Mouse (Mus musculus): ENCODE results near the gene Gpr84. TPM values are rescaled to one million over a fixed set of nuclear protein-coding genes. Genes with fewer than 3 reads are reported as not detected.

Gene Gpr84
- polyA plus RNA-seq, 1 experiment: 0.13 TPM

DNA sequence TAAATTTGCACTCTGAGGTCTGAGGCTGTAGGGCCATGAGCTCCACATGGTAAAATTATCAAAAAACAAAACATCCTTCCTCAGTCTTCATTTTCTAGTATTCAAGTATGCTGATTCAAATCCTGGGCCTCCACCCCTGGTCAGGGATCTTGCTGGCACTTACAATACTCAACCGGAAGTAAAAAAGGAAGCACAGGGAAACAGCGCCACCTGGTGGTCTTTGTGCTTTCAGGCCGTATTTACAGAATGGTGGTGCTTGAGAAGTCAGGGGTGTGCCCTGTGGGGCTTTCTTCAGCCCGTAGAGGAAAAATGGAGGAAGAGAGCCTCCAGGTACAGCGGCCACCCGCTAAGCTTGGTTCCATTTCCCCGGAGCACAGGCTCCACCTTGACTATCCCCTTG lies 3.3 kb downstream of the Gpr84 start:
- Histone ChIP-seq H3K27ac (ENCODE audit: insufficient read depth, low read depth, low read length) (peak overlapping the region; percentile 95), H3K4me3 (ENCODE audit: insufficient read depth, low read depth, low read length) (no peak overlapping the region), H3K36me3 (ENCODE audit: control insufficient read depth, insufficient read depth, low read length) (no peaks in the 10 kb centered on the region), H3K4me1 (ENCODE audit: control insufficient read depth, insufficient read depth, low read length) (peaks cover 29% of the 10 kb centered on the region), H3K27me3 (replicated peaks; ENCODE audit: control insufficient read depth, insufficient read depth, low read length) (no peaks in the 10 kb centered on the region)
- TF ChIP-seq CTCF (conservative IDR thresholded peaks at IDR 0.05; ENCODE audit: insufficient read depth, insufficient read length, low read depth, low read length) (peak; percentile 92), POLR2A (IDR thresholded peaks at IDR 0.05; ENCODE audit: low read depth, low read length) (no peak)
- WGBS: 3% methylated on average over 7 of the region's 7 CpGs
- DNase-seq: peak; percentile 97

DNA sequence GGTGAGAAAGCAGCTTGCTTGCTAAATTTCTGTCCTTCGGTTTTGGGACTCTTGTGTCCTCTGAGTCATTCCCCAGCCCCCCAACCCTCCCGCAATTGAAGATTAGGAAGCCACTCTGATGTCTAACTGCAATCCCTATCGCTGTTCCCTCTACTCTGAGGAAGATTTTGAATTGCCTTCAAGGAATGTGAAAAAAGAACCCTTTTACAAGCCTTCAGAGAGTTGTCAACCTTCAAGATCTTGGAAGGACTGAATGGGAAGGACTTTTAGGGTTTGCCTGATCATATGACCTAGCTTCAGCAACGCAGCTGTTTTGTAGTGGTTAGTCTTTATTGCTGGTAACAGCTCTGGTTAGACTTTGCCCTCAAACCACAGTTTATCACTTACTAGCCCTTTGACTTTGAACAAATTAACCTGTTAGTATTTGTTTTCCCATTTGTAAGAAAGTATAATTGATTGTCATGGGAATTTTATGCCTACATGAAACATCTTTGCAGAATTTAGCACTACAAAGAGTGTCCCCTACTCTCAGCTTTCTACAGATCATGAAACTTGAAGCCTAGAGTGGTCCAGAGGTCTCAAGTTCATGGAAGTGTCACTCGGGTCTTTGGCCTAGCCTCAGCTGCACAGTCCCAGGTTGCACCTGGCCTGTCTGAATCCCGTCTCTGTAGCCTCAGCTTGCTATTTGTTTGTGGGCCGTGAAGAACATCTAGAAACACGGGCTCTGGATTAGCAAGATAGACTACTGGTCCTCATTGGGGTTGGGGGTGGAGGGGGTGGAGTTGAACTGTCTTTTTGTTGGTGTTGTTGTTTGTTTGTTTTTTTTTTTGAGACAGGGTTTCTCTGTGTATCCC lies 4.4 kb downstream of the Gpr84 start:
- H3K27ac ChIP-seq (ENCODE audit: insufficient read depth, low read depth, low read length): peak overlapping the region; percentile 97
- no peaks in the 10 kb centered on the region for H3K36me3 ChIP-seq (ENCODE audit: control insufficient read depth, insufficient read depth, low read length)
- H3K27me3 ChIP-seq (replicated peaks; ENCODE audit: control insufficient read depth, insufficient read depth, low read length): no peaks in the 10 kb centered on the region
- 32% methylated on average over 8 of the region's 8 CpGs for WGBS
- peak; percentile 88 for DNase-seq
- TF ChIP-seq POLR2A (IDR thresholded peaks at IDR 0.05; ENCODE audit: low read depth, low read length) (no peak), CTCF (conservative IDR thresholded peaks at IDR 0.05; ENCODE audit: insufficient read depth, insufficient read length, low read depth, low read length) (no peak)
- peaks cover 29% of the 10 kb centered on the region for H3K4me1 ChIP-seq (ENCODE audit: control insufficient read depth, insufficient read depth, low read length)
- H3K4me3 ChIP-seq (ENCODE audit: insufficient read depth, low read depth, low read length): peak overlapping the region; percentile 53

DNA sequence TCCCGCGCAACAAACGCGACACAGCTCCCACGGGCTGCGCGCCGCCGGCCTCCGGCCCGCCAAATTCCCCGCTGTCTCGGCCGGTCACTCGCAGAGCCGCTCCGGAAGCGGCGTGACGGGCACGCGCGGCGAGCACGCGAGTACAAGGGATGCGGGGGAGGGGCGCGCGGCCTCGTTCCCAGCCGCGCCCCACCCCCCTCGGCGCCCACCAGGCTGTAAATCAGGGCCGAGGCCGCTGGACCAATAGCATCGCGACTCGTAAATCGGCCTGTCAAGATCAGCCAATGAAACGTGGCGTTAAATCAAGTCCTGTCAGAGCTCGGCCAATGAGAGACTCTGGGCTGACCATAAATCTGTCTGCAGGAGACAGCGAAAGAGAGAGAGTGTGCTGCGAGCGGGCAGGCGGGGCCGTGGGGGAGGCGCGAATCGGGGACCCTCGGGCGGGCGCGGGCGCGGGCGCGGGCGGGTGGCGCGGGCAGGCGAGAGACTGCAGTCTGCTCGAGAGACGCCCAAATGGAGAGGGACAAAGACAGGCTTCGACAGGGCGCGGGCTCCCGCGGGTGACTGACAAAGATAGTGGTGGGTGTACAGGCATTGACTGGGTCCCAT lies 5.2 kb downstream of the Gpr84 start:
- H3K4me3 ChIP-seq (ENCODE audit: insufficient read depth, low read depth, low read length): peak overlapping the region; percentile 53
- no peaks in the 10 kb centered on the region for H3K27me3 ChIP-seq (replicated peaks; ENCODE audit: control insufficient read depth, insufficient read depth, low read length)
- H3K4me1 ChIP-seq (ENCODE audit: control insufficient read depth, insufficient read depth, low read length): peaks cover 33% of the 10 kb centered on the region
- H3K36me3 ChIP-seq (ENCODE audit: control insufficient read depth, insufficient read depth, low read length): no peaks in the 10 kb centered on the region
- H3K27ac ChIP-seq (ENCODE audit: insufficient read depth, low read depth, low read length): peak overlapping the region; percentile 97
- DNase-seq: peak; percentile 99
- no peak for TF ChIP-seq CTCF (conservative IDR thresholded peaks at IDR 0.05; ENCODE audit: insufficient read depth, insufficient read length, low read depth, low read length)
- TF ChIP-seq POLR2A (IDR thresholded peaks at IDR 0.05; ENCODE audit: low read depth, low read length): peak; percentile 38
- under 1% methylated on average over 70 of the region's 71 CpGs for WGBS

DNA sequence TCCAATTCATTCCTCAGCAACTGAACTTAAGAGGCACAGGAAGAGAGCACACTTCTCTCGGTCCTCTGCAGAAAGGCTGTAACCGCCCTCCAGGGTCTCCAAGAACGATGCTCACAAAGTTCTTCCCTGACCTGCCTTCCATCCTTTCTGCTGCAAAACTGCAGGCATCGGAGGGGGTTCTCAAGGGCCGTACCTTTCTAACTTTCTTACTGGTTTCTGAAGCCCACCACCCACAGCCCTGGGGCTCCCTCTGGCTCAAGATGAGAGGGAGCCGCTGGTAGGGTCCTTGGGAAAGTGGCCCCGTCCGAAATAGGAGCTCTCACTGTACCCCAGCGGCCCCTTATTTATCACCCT lies 5.8 kb downstream of the Gpr84 start:
- H3K4me1 ChIP-seq (ENCODE audit: control insufficient read depth, insufficient read depth, low read length): peaks cover 33% of the 10 kb centered on the region

DNA sequence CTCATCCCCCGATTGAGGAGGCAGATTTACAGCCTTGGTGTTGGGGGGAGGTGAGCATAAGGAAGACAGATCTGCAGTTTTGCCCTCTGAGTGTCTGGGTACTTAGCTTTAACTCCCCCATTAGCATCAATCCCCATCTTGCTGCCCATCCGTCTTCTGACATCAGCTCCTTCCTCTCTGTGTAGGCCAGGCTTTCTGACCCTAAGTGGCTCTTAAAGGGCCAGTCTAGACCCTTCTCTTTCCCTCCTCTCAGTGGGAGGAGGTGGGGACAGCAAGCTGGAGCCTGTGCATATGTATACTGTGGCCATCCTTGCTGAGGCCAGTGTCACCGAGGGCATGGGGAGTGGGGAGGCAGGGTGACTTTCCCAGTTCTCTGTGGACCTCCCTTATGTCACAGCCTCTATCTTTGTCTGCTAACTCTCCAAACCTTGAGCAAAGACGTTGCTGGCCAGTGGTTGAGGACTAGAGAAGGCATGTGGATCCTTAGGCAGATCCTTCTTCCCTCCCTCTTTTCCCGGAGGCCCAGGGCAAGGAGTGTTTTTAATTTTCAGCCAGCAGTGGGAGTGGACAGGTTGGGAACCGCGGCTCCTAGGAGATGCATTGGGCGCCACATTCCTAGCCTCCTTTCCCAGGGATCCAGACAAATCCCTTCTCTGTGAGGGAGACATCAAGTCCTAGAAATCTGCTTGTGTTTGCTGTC lies 6.3 kb downstream of the Gpr84 start:
- WGBS: 15% methylated on average over 8 of the region's 8 CpGs
- DNase-seq: peak; percentile 52
- Histone ChIP-seq H3K4me1 (ENCODE audit: control insufficient read depth, insufficient read depth, low read length) (peaks cover 33% of the 10 kb centered on the region), H3K27ac (ENCODE audit: insufficient read depth, low read depth, low read length) (peak overlapping the region; percentile 67), H3K27me3 (replicated peaks; ENCODE audit: control insufficient read depth, insufficient read depth, low read length) (no peaks in the 10 kb centered on the region), H3K4me3 (ENCODE audit: insufficient read depth, low read depth, low read length) (peak overlapping the region; percentile 46; the same call in 1 of the 2 replicates), H3K36me3 (ENCODE audit: control insufficient read depth, insufficient read depth, low read length) (no peaks in the 10 kb centered on the region)
- TF ChIP-seq POLR2A (IDR thresholded peaks at IDR 0.05; ENCODE audit: low read depth, low read length) (no peak), CTCF (conservative IDR thresholded peaks at IDR 0.05; ENCODE audit: insufficient read depth, insufficient read length, low read depth, low read length) (no peak)

More for the DNA sequence above, 5.8 kb downstream of the Gpr84 start:
- Histone ChIP-seq H3K27ac (ENCODE audit: insufficient read depth, low read depth, low read length) (peak overlapping the region; percentile 67), H3K4me3 (ENCODE audit: insufficient read depth, low read depth, low read length) (peak overlapping the region; percentile 46), H3K36me3 (ENCODE audit: control insufficient read depth, insufficient read depth, low read length) (no peaks in the 10 kb centered on the region), H3K27me3 (replicated peaks; ENCODE audit: control insufficient read depth, insufficient read depth, low read length) (no peaks in the 10 kb centered on the region)
- under 1% methylated on average over 9 of the region's 9 CpGs for WGBS
- TF ChIP-seq POLR2A (IDR thresholded peaks at IDR 0.05; ENCODE audit: low read depth, low read length) (no peak), CTCF (conservative IDR thresholded peaks at IDR 0.05; ENCODE audit: insufficient read depth, insufficient read length, low read depth, low read length) (no peak)
- no peak for DNase-seq

DNA sequence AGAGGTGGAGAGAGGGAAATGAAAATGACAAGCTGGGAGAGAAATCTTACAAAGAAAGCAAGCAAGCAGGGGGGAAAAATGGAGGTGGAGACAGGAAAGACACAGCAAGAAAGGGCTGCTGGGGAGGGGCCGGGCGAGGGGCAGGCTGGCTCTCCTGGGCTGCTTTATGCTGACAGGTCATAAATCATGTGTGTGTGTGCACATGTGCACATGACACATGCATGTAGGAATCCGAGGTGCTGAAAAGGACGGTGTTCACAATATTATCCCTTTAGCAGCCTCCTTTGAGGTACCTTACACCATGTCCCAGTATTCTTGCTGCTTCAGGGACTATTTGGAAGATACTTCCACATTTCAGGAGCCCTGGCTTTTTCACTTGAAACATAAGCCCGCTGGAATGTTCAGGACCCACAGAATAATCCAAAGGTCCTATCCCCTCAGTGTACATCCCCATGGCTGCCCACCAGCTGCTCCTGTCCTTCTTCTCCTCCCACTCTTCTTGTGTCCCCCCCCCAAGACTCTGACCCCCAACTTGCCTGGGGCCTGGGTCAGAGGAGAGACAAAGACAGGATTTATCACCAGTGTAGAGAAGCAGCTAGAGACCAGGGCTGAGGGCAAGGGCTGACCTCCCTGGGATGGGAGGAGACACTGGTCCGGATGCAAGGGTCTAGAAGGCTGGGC lies 7.9 kb downstream of the Gpr84 start:
- H3K27ac ChIP-seq (ENCODE audit: insufficient read depth, low read depth, low read length): no peak overlapping the region
- no peak for DNase-seq
- WGBS: 57% methylated on average over 6 of the region's 6 CpGs
- H3K4me1 ChIP-seq (ENCODE audit: control insufficient read depth, insufficient read depth, low read length): peaks cover 25% of the 10 kb centered on the region
- H3K4me3 ChIP-seq (ENCODE audit: insufficient read depth, low read depth, low read length): no peak overlapping the region
- no peak for TF ChIP-seq CTCF (conservative IDR thresholded peaks at IDR 0.05; ENCODE audit: insufficient read depth, insufficient read length, low read depth, low read length)
- no peak for TF ChIP-seq POLR2A (IDR thresholded peaks at IDR 0.05; ENCODE audit: low read depth, low read length)
- H3K27me3 ChIP-seq (replicated peaks; ENCODE audit: control insufficient read depth, insufficient read depth, low read length): no peaks in the 10 kb centered on the region
- no peaks in the 10 kb centered on the region for H3K36me3 ChIP-seq (ENCODE audit: control insufficient read depth, insufficient read depth, low read length)

All from kidney, adult 2 months (tissue).